Mouse (Mus musculus) liver, embryonic 14.5 days (tissue): Measurements from ENCODE around the gene Dnah14.

ENCODE experiments used
- CTCF ChIP-seq: IDR thresholded peaks from 2 replicates; pipeline ENCODE4 v1.5.1; 2016; ENCODE audit warnings: antibody characterized with exemption, low read depth, control low read depth
- EP300 ChIP-seq: IDR thresholded peaks from 2 replicates; pipeline ENCODE4 v1.6.1; 2016; ENCODE audit warnings: antibody characterized with exemption, low read depth

GRCm38 (mm10) chr1:181853081-181853736, 276.9 kb downstream of the Dnah14 start:
- TF ChIP-seq EP300 (no peak), CTCF (no peak)
